Mouse (Mus musculus): ENCODE data around the gene Pex7. TPM values are rescaled to one million over a fixed set of nuclear protein-coding genes. Genes with fewer than 3 reads are reported as not detected.

The Pex7 gene
- polyA plus RNA-seq, 1 experiment from 2014 or later: 30.5 TPM

DNA sequence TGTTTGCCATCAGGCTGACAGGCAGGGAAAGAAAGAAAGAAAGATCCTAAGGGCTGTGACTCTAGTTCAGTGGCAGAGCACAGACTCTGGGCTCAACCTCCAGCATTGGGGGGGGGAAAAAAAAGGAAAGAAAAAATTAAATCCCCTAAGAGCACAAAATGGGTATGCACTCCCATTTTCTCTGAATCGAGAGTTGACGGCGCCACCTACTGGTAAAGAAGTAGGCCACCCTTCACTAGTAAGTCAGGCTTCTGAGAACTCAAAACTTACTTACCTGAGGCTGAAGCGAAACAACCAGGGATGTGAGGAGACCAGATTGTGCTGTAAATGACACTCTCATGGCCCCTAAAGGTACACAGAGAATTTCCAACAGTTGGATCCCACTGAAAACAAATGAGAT, 13.5 kb downstream of the Pex7 start:
- ATAC-seq (ENCODE audit: low read depth): no peak
- Histone ChIP-seq H3K4me1 (replicated peaks; ENCODE audit: control insufficient read depth, insufficient read depth, low read length) (no peaks in the 10 kb centered on the region), H3K9ac (ENCODE audit: low read length) (no peak overlapping the region), H3K9me3 (ENCODE audit: control insufficient read depth, low read length) (no peaks in the 10 kb centered on the region), H3K36me3 (ENCODE audit: control insufficient read depth, insufficient read depth, low read length) (0 out of 2 replicates have a peak, but pooled peaks cover 3% of the 10 kb centered on the region), H3K4me3 (ENCODE audit: low read length) (no peak overlapping the region), H3K27ac (ENCODE audit: low read length) (no peak overlapping the region), H3K4me2 (ENCODE audit: low read depth, low read length) (no peak overlapping the region), H3K27me3 (ENCODE audit: control insufficient read depth, insufficient read depth, low read depth, low read length) (no peaks in the 10 kb centered on the region)
- WGBS: 21% methylated on average over 4 of the region's 4 CpGs

DNA sequence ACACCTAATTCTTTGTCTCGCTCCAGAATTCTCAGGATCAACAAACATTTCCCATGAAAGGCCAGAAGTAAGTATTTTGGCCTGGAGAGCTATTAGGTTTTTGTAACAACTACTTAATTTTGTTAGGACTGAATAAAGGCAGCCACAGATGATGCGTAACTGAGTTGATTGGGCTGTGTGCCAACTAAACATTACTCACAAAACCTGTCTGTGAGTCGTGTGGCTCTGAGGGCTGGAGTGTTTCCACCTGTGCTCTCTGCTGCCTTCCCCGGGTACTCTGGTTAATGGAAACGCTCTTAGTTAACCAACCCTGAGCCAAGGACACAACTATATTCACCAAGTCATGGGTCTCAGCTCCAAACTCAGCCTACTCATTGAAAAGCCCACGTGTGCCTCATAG, 14.3 kb downstream of the Pex7 start:
- H3K9ac ChIP-seq (ENCODE audit: low read length): no peak overlapping the region
- H3K4me1 ChIP-seq (replicated peaks; ENCODE audit: control insufficient read depth, insufficient read depth, low read length): no peaks in the 10 kb centered on the region
- 43% methylated on average over 6 of the region's 6 CpGs for WGBS
- H3K36me3 ChIP-seq (ENCODE audit: control insufficient read depth, insufficient read depth, low read length): 0 out of 2 replicates have a peak, but pooled peaks cover 3% of the 10 kb centered on the region
- no peaks in the 10 kb centered on the region for H3K27me3 ChIP-seq (ENCODE audit: control insufficient read depth, insufficient read depth, low read depth, low read length)
- no peak overlapping the region for H3K4me2 ChIP-seq (ENCODE audit: low read depth, low read length)
- H3K4me3 ChIP-seq (ENCODE audit: low read length): no peak overlapping the region
- H3K27ac ChIP-seq (ENCODE audit: low read length): no peak overlapping the region
- ATAC-seq (ENCODE audit: low read depth): peak; percentile 28; the same call in 1 of the 2 replicates
- H3K9me3 ChIP-seq (ENCODE audit: control insufficient read depth, low read length): no peaks in the 10 kb centered on the region

DNA sequence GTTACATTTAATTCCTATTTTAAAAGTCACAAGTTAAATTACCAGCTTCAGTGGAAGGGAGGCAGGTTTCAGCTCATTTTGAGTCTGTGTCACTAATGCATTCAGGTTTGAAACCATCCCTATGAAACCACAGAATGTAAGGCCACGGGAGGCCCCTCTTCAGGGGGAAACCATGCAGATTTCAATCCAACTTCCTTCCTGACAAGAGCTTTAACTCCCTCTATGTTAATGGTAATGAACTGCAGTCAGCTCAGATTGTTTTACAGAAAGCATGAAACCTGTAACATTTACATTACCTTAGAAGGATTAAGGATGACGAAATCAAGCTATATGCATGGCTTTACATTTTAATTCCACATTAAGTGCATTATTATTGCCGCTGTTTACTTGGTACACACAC, 15.8 kb downstream of the Pex7 start:
- WGBS: 69% methylated on average over 3 of the region's 3 CpGs
- H3K9ac ChIP-seq (ENCODE audit: low read length): no peak overlapping the region
- H3K9me3 ChIP-seq (ENCODE audit: control insufficient read depth, low read length): no peaks in the 10 kb centered on the region
- H3K4me1 ChIP-seq (replicated peaks; ENCODE audit: control insufficient read depth, insufficient read depth, low read length): no peaks in the 10 kb centered on the region
- no peaks in the 10 kb centered on the region for H3K27me3 ChIP-seq (ENCODE audit: control insufficient read depth, insufficient read depth, low read depth, low read length)
- H3K4me2 ChIP-seq (ENCODE audit: low read depth, low read length): no peak overlapping the region
- no peak overlapping the region for H3K27ac ChIP-seq (ENCODE audit: low read length)
- no peak overlapping the region for H3K4me3 ChIP-seq (ENCODE audit: low read length)
- H3K36me3 ChIP-seq (ENCODE audit: control insufficient read depth, insufficient read depth, low read length): 0 out of 2 replicates have a peak, but pooled peaks cover 3% of the 10 kb centered on the region
- no peak for ATAC-seq (ENCODE audit: low read depth)

DNA sequence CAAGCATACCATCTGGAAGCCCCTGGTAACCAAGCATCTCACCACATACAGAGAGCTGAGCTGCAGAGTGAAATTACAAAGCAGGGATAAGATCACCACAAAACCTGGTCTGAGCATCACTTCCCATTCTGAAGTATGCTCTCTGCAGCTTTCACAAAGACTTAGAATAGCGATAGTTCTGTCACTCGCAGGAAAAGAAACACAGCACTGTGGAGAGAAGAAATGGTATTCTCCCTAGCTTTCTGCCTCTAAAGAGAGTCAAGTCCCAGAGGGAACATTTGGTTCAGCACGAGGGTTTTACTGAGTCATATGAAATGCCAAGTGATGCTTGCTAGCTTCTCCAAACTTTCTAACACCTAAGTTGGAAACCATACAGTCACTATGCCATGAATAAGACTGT, 17.6 kb downstream of the Pex7 start:
- ATAC-seq (ENCODE audit: low read depth): no peak
- Histone ChIP-seq H3K4me3 (ENCODE audit: low read length) (no peak overlapping the region), H3K4me1 (replicated peaks; ENCODE audit: control insufficient read depth, insufficient read depth, low read length) (no peaks in the 10 kb centered on the region), H3K9ac (ENCODE audit: low read length) (no peak overlapping the region), H3K4me2 (ENCODE audit: low read depth, low read length) (no peak overlapping the region), H3K27me3 (ENCODE audit: control insufficient read depth, insufficient read depth, low read depth, low read length) (no peaks in the 10 kb centered on the region), H3K9me3 (ENCODE audit: control insufficient read depth, low read length) (no peaks in the 10 kb centered on the region), H3K27ac (ENCODE audit: low read length) (no peak overlapping the region), H3K36me3 (ENCODE audit: control insufficient read depth, insufficient read depth, low read length) (0 out of 2 replicates have a peak, but pooled peaks cover 3% of the 10 kb centered on the region)
- WGBS: 86% methylated on average over 3 of the region's 3 CpGs

DNA sequence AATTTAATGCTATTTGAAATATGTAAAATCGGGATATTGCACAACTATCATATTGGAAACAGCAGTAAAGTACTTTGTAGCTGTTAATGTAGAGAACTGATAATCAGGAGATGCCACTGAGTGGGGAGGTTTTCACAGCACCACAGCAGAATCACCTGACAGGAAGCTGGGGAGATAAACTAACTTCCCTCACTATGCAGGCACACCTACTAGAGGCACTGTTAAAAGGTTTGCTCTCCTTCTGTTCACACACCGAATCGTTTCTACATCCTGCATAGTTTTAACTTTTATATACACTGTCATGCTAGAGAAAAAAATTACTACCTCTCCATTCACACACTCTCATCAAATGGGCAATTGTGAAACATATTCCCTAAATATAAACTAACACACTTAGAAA, 21.2 kb downstream of the Pex7 start:
- Histone ChIP-seq H3K9ac (ENCODE audit: low read length) (no peak overlapping the region), H3K4me1 (replicated peaks; ENCODE audit: control insufficient read depth, insufficient read depth, low read length) (no peaks in the 10 kb centered on the region), H3K4me3 (ENCODE audit: low read length) (no peak overlapping the region), H3K27me3 (ENCODE audit: control insufficient read depth, insufficient read depth, low read depth, low read length) (no peaks in the 10 kb centered on the region), H3K27ac (ENCODE audit: low read length) (no peak overlapping the region), H3K4me2 (ENCODE audit: low read depth, low read length) (no peak overlapping the region), H3K36me3 (ENCODE audit: control insufficient read depth, insufficient read depth, low read length) (peaks cover 3% of the 10 kb centered on the region; the same call in 1 of the 2 replicates), H3K9me3 (ENCODE audit: control insufficient read depth, low read length) (no peaks in the 10 kb centered on the region)
- 68% methylated on average over 3 of the region's 3 CpGs for WGBS
- no peak for ATAC-seq (ENCODE audit: low read depth)

DNA sequence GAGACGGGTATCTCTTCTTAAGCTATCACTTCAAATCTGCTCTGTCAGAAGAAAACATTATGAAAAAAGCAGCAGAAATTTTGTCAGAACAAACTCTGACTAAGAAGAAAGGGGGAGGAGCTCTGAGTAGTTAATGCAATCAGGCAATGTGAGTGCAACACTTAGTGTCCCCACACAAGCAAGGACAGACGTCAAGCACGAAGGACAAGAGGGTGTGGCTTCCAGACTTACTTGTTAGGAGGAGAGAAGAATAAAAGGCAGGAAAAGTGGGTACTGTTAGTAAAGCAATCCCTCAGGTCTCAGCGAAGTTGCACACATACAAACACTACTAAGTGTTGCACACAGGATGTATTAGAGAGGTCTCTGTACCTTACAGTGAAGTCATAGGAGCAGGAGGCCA, 23.1 kb downstream of the Pex7 start:
- Histone ChIP-seq H3K9me3 (ENCODE audit: control insufficient read depth, low read length) (no peaks in the 10 kb centered on the region), H3K27ac (ENCODE audit: low read length) (no peak overlapping the region), H3K9ac (ENCODE audit: low read length) (no peak overlapping the region), H3K4me2 (ENCODE audit: low read depth, low read length) (no peak overlapping the region), H3K4me3 (ENCODE audit: low read length) (no peak overlapping the region), H3K27me3 (ENCODE audit: control insufficient read depth, insufficient read depth, low read depth, low read length) (no peaks in the 10 kb centered on the region), H3K4me1 (replicated peaks; ENCODE audit: control insufficient read depth, insufficient read depth, low read length) (no peaks in the 10 kb centered on the region), H3K36me3 (ENCODE audit: control insufficient read depth, insufficient read depth, low read length) (peaks cover 3% of the 10 kb centered on the region; the same call in 1 of the 2 replicates)
- no peak for ATAC-seq (ENCODE audit: low read depth)
- 61% methylated on average over 4 of the region's 4 CpGs for WGBS

DNA sequence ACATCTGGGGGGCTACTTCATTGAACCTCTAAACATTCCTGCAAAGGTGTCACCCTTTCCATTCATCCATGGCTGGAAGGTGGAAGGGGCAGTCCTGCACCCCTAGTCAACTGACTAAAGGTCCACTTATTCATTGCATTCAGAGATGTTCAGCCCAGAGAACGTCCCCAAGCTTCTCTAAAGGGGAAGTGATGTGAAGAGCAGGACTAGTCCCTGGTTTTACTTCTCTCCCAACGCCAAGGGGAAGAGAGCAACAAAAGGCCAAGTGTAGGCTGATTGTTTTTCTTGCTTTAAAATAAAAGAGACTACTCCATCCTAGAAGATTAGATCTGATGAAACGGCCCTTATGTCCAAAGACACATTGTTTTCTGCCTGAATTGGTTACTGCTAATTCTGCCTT, 27.1 kb downstream of the Pex7 start:
- Histone ChIP-seq H3K27me3 (ENCODE audit: control insufficient read depth, insufficient read depth, low read depth, low read length) (no peaks in the 10 kb centered on the region), H3K4me2 (ENCODE audit: low read depth, low read length) (no peak overlapping the region), H3K27ac (ENCODE audit: low read length) (no peak overlapping the region), H3K36me3 (ENCODE audit: control insufficient read depth, insufficient read depth, low read length) (peaks cover 3% of the 10 kb centered on the region; the same call in 1 of the 2 replicates), H3K4me3 (ENCODE audit: low read length) (no peak overlapping the region), H3K9ac (ENCODE audit: low read length) (no peak overlapping the region), H3K4me1 (replicated peaks; ENCODE audit: control insufficient read depth, insufficient read depth, low read length) (no peaks in the 10 kb centered on the region), H3K9me3 (ENCODE audit: control insufficient read depth, low read length) (no peaks in the 10 kb centered on the region)
- 60% methylated on average over 3 of the region's 3 CpGs for WGBS
- ATAC-seq (ENCODE audit: low read depth): no peak

DNA sequence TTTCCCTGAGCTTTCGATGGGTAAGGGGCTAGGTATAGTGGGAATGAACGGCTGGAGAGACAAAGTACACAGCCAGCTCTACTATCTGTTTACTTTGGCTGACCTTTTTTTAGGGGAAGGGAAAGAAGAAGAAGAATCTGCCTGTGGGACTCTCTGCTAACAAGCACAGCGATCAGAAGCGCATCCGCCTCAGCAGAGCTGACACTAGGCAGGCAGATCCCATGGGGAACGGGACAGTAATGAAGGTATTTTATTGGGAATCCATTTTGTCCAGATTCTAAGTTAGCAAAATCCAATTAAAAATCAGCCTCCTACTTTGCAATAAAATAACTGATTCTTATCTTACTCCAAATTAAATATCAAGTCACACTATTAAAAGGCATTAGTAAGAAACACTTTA, 28.3 kb downstream of the Pex7 start:
- H3K36me3 ChIP-seq (ENCODE audit: control insufficient read depth, insufficient read depth, low read length): no peaks in the 10 kb centered on the region
- H3K4me2 ChIP-seq (ENCODE audit: low read depth, low read length): no peak overlapping the region
- no peaks in the 10 kb centered on the region for H3K4me1 ChIP-seq (replicated peaks; ENCODE audit: control insufficient read depth, insufficient read depth, low read length)
- no peak for ATAC-seq (ENCODE audit: low read depth)
- no peak overlapping the region for H3K27ac ChIP-seq (ENCODE audit: low read length)
- 47% methylated on average over 6 of the region's 6 CpGs for WGBS
- no peak overlapping the region for H3K9ac ChIP-seq (ENCODE audit: low read length)
- no peak overlapping the region for H3K4me3 ChIP-seq (ENCODE audit: low read length)
- H3K9me3 ChIP-seq (ENCODE audit: control insufficient read depth, low read length): no peaks in the 10 kb centered on the region
- no peaks in the 10 kb centered on the region for H3K27me3 ChIP-seq (ENCODE audit: control insufficient read depth, insufficient read depth, low read depth, low read length)

DNA sequence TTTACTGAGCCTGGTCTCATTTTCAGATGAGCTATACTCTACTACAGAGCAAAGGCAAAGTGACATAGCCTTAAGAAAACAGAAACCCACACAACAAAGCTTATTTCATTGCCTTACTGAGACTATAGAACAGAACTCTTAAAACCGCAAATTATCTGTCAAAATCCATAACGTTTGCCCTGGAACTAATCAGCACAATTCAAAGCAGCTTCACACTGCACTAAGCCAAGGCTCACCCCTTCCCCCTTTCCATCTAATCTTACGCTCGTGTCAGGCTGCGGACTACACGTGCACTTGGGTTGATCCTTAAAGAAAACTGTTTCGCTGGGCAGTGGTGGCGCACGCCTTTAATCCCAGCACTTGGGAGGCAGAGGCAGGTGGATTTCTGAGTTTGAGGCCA, 29.8 kb downstream of the Pex7 start:
- Histone ChIP-seq H3K27ac (ENCODE audit: low read length) (no peak overlapping the region), H3K36me3 (ENCODE audit: control insufficient read depth, insufficient read depth, low read length) (no peaks in the 10 kb centered on the region), H3K4me1 (replicated peaks; ENCODE audit: control insufficient read depth, insufficient read depth, low read length) (no peaks in the 10 kb centered on the region), H3K4me3 (ENCODE audit: low read length) (no peak overlapping the region), H3K27me3 (ENCODE audit: control insufficient read depth, insufficient read depth, low read depth, low read length) (no peaks in the 10 kb centered on the region), H3K4me2 (ENCODE audit: low read depth, low read length) (no peak overlapping the region), H3K9me3 (ENCODE audit: control insufficient read depth, low read length) (no peaks in the 10 kb centered on the region), H3K9ac (ENCODE audit: low read length) (no peak overlapping the region)
- 76% methylated on average over 9 of the region's 9 CpGs for WGBS
- no peak for ATAC-seq (ENCODE audit: low read depth)

DNA sequence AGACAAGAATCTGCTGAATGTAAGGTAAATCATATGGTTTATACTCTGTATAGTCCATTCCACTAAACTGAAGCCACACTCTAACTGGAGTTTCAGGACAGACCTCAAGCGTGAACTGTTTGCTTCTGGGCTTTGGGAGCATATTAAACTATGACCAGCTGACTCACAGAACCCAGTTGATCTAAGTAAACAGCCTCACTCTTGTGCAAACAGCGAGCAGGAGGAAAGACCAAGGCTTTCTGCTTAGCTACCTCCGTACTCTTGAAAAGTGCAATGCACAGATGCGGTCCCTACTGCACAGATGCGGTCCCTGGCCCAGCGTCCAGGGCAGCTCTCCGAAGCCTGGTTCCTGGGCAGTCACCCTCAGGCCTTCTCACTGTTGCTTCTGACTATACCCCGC, 30.2 kb downstream of the Pex7 start:
- Histone ChIP-seq H3K4me2 (ENCODE audit: low read depth, low read length) (no peak overlapping the region), H3K9ac (ENCODE audit: low read length) (no peak overlapping the region), H3K4me3 (ENCODE audit: low read length) (no peak overlapping the region), H3K36me3 (ENCODE audit: control insufficient read depth, insufficient read depth, low read length) (no peaks in the 10 kb centered on the region), H3K27me3 (ENCODE audit: control insufficient read depth, insufficient read depth, low read depth, low read length) (no peaks in the 10 kb centered on the region), H3K27ac (ENCODE audit: low read length) (no peak overlapping the region), H3K4me1 (replicated peaks; ENCODE audit: control insufficient read depth, insufficient read depth, low read length) (no peaks in the 10 kb centered on the region), H3K9me3 (ENCODE audit: control insufficient read depth, low read length) (no peaks in the 10 kb centered on the region)
- no peak for ATAC-seq (ENCODE audit: low read depth)
- 62% methylated on average over 8 of the region's 8 CpGs for WGBS

All from lung, embryonic 16.5 days (tissue).